Mouse (Mus musculus) forebrain, postnatal 0 days (tissue): ENCODE results near the gene Cfap99. TPM values are rescaled to one million over a fixed set of nuclear protein-coding genes. Genes with fewer than 3 reads are reported as not detected.

Experiments used
- ATAC-seq: fragments of 200-750 bp; cut with Nextera tagmentation; 2 replicates; pipeline ENCODE4 v1.8.0; 2017; ENCODE audit warnings: mild to moderate bottlenecking, moderate library complexity
- DNase-seq: peaks from one replicate; pipeline ENCODE4 v3.0.0-alpha.2; 2015
- H3K27ac ChIP-seq: fragments of 300-500 bp; sonication (generic); 2 replicates; pipeline ENCODE4 v1.5.1; 2014; ENCODE audit warnings: low read depth, mild to moderate bottlenecking, antibody characterized with exemption, low read length, moderate library complexity, mixed read lengths
- H3K27me3 ChIP-seq: fragments of 300-500 bp; sonication (generic); 2 replicates; pipeline ENCODE4 v1.6.1; 2014; ENCODE audit warnings: mild to moderate bottlenecking, low read length, mixed read lengths; ENCODE audit not compliant: insufficient read depth
- H3K36me3 ChIP-seq: fragments of 300-500 bp; sonication (generic); 2 replicates; pipeline ENCODE4 v1.6.1; 2014; ENCODE audit warnings: mild to moderate bottlenecking, moderate library complexity; ENCODE audit not compliant: insufficient read depth
- H3K4me1 ChIP-seq: fragments of 300-500 bp; sonication (generic); 2 replicates; pipeline ENCODE4 v1.6.1; 2014; ENCODE audit warnings: antibody characterized with exemption; ENCODE audit not compliant: insufficient read depth
- H3K4me2 ChIP-seq: fragments of 300-500 bp; sonication (generic); 2 replicates; pipeline ENCODE4 v1.6.1; 2014; ENCODE audit warnings: low read depth, mild to moderate bottlenecking, moderate library complexity
- H3K4me3 ChIP-seq: fragments of 300-500 bp; sonication (generic); 2 replicates; pipeline ENCODE4 v1.5.1; 2014; ENCODE audit warnings: low read depth, low read length, mixed read lengths
- H3K9ac ChIP-seq: fragments of 300-500 bp; sonication (generic); 2 replicates; pipeline ENCODE4 v1.6.1; 2014; ENCODE audit warnings: mild to moderate bottlenecking
- H3K9me3 ChIP-seq: fragments of 300-500 bp; sonication (generic); 2 replicates; pipeline ENCODE4 v1.6.1; 2016; ENCODE audit warnings: low read length
- CTCF ChIP-seq: sonication (generic); IDR thresholded peaks from 2 replicates; pipeline ENCODE4 v1.5.1; 2016; ENCODE audit warnings: antibody characterized with exemption, control low read depth, low read depth
- WGBS: fragments of 180-500 bp; shearing (Covaris S2); extraction: QIAGEN DNeasy Blood & Tissue Kit; methylation state at CpG from one replicate; pipeline ENCODE4 v1.1.7; 2014; 5-methylcytosine and 5-hydroxymethylcytosine counted together
- polyA plus RNA-seq: library from polyadenylated mRNA; unstranded; fragments of >200 nt; fragmentation: Nextera tagmentation; extraction: Ambion mirVana; gene quantifications from 2 replicates; pipeline ENCODE4 v1.2.1, GENCODE M21; 2015
- total RNA-seq: library from RNA; depleted of rRNA; stranded (reverse); fragments of >200 nt; gene quantifications from 2 replicates; pipeline ENCODE4 v1.2.3, GENCODE M21; 2014; rRNA removed

Cfap99 gene
- total and polyA plus RNA-seq, 2 experiments from 2014 or later, result 0.23 to 0.24 TPM

DNA sequence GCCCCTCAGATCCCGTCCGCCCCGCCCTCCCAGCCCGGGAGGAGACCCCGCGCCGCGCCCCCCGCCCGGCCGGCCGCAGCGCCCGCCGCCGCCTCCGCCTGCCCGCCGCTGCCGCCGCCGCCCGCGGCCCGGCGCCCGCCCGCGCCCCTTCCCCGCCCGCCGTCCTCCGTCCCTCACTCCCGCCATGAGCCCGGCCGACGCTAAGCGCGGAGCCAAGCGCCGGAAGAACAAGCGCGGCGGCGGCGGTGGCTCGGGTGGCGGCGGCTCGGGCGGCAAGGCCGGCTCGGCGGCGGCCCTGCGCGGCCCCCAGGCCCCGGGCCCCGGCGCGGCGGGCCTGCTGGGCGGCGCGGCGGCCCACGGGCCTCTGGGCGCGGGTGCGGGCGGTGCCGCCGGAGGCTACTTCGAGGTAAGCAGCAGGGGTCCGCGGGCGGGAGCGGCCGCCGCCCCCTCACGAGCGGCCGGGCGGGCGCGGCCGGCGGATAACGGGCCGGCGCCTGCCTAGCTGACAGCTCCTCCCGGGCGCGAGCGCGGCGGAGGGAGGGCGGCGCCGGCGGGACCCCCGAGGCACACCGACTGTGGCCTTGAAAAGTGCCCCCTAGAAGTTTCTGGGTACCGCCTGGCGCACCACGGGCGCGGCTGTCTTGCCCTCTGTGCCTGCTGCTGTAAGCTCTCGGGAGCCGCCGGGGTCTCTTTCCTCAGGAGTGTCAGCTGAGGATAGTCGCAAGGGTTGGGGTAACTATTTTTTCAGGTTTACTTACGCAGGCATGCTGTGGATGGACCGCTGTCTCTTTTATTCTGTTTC, 81.8 kb downstream of the Cfap99 start:
- Histone ChIP-seq H3K4me1 (peaks cover 7% of the 10 kb centered on the region; the same call in 1 of the 2 replicates), H3K27ac (peak overlapping the region; percentile 93), H3K4me3 (peak overlapping the region; percentile 93), H3K27me3 (no peaks in the 10 kb centered on the region), H3K36me3 (no peaks in the 10 kb centered on the region), H3K9ac (peak overlapping the region; percentile 88), H3K9me3 (no peaks in the 10 kb centered on the region), H3K4me2 (peak overlapping the region; percentile 51)
- 0% methylated on average over 48 of the region's 114 CpGs for WGBS
- TF ChIP-seq CTCF, result no peak
- ATAC-seq, result no peak; the same call in 1 of the 2 replicates
- peak; percentile 38 for DNase-seq

DNA sequence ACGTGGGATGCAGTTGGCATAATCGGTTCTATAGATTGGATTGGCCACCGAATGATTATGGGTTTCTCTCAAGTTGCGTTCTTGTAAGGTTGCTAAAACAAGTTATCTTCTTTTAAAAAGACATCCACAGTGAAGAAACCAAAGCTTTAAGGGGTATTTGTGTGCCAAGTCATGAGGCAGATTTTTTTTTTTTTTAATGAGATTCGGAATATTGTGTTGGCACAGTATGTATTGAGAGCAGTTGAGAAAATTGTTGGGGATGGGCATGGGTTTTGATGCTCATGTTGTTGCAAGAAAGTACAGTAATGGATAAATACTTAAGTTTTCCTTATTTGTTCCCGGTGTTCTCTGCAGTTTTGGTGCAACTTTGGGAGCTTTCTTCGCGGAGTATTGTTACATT, 82.4 kb downstream of the Cfap99 start:
- Histone ChIP-seq H3K9ac (peak overlapping the region; percentile 88; the same call in 1 of the 2 replicates), H3K27ac (no peak overlapping the region)

DNA sequence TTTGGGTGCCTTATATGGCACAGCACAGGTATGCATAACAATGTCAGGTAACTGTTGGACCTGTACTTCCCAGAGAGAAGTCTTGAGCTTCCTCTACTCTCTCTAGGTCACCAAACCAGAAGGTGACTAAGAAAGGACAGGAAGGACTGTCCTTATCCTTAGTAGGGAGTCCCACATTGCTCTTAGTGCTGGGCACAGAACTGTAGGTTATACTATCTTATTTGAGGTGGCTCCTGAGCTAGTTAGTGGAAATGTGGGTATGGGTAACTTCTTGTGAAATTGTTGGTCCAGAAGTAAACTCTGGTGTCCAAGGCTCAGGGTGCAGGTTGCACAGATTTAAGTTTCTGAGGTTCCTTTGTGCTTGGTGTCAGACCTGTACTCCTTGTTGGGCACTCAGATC, 83.7 kb downstream of the Cfap99 start:
- no peak for DNase-seq
- Histone ChIP-seq H3K9me3 (no peaks in the 10 kb centered on the region), H3K4me2 (no peak overlapping the region), H3K27ac (no peak overlapping the region), H3K4me1 (peaks cover 7% of the 10 kb centered on the region; the same call in 1 of the 2 replicates), H3K27me3 (no peaks in the 10 kb centered on the region), H3K36me3 (no peaks in the 10 kb centered on the region), H3K4me3 (no peak overlapping the region), H3K9ac (no peak overlapping the region)
- no peak for ATAC-seq
- TF ChIP-seq CTCF, result no peak

More for the DNA sequence above, 82.4 kb downstream of the Cfap99 start:
- no peaks in the 10 kb centered on the region for H3K27me3 ChIP-seq
- no peaks in the 10 kb centered on the region for H3K9me3 ChIP-seq
- H3K4me3 ChIP-seq, result peak overlapping the region; percentile 93
- 19% methylated on average over 8 of the region's 8 CpGs for WGBS
- peaks cover 7% of the 10 kb centered on the region; the same call in 1 of the 2 replicates for H3K4me1 ChIP-seq
- peak overlapping the region; percentile 51 for H3K4me2 ChIP-seq
- no peak for TF ChIP-seq CTCF
- no peak for ATAC-seq
- DNase-seq, result no peak
- H3K36me3 ChIP-seq, result no peaks in the 10 kb centered on the region

DNA sequence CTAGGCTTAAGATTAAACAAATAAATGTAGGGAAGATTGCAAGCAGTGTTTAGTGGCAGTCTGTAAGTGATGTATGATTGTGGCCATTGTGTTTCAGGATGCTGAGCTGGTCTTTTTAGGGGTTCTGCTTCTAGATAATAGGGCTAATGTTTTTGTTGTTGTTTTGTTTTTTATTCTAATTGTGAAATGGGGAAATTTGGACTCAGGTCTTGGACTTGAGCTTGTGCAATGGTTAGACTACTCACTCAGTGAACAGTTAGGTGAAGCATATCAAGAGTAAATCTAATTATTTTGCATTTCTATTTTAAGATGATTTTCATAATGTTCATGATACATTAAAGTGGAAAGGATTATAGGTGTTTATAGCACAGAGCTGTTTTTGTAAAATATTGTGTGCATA, 84.1 kb downstream of the Cfap99 start:
- Histone ChIP-seq H3K27me3 (no peaks in the 10 kb centered on the region), H3K36me3 (no peaks in the 10 kb centered on the region), H3K4me2 (no peak overlapping the region), H3K27ac (no peak overlapping the region), H3K4me1 (peaks cover 7% of the 10 kb centered on the region; the same call in 1 of the 2 replicates), H3K9me3 (no peaks in the 10 kb centered on the region), H3K4me3 (no peak overlapping the region), H3K9ac (no peak overlapping the region)
- no peak for DNase-seq
- no peak for ATAC-seq
- no peak for TF ChIP-seq CTCF

Other genes starting within 250 kb of the Cfap99 start
- 0.05 and 0.15 TPM in 2 replicates for gene Poln, start 119.2 kb upstream of the Cfap99 start, total RNA-seq
- gene Poln, start 119.2 kb upstream of the Cfap99 start, polyA plus RNA-seq, result 0.13 and 0.48 TPM in 2 replicates
- 6.0 and 11.4 TPM in 2 replicates for gene Haus3, start 119.1 kb upstream of the Cfap99 start, total RNA-seq
- gene Haus3, start 119.1 kb upstream of the Cfap99 start, polyA plus RNA-seq, result 7.9 and 9.1 TPM in 2 replicates
- 75.9 and 88.9 TPM in 2 replicates for gene Mxd4, start 100.9 kb upstream of the Cfap99 start, total RNA-seq
- 18.1 and 23.7 TPM in 2 replicates for gene Mxd4, start 100.9 kb upstream of the Cfap99 start, polyA plus RNA-seq
- 12.2 and 14.2 TPM in 2 replicates for gene Zfyve28, start 151 bp upstream of the Cfap99 start, total RNA-seq
- gene Zfyve28, start 151 bp upstream of the Cfap99 start, polyA plus RNA-seq, result 3.6 and 4.0 TPM in 2 replicates
- 116 and 122 TPM in 2 replicates for gene Rnf4, start 47.7 kb downstream of the Cfap99 start, total RNA-seq
- gene Rnf4, start 47.7 kb downstream of the Cfap99 start, polyA plus RNA-seq, result 122 and 129 TPM in 2 replicates
- gene Fam193a, start 81.3 kb downstream of the Cfap99 start, total RNA-seq, result 39.9 and 44.5 TPM in 2 replicates
- 6.0 and 9.8 TPM in 2 replicates for gene Fam193a, start 81.3 kb downstream of the Cfap99 start, polyA plus RNA-seq
- gene Tnip2, start 225.4 kb downstream of the Cfap99 start, total RNA-seq, result 7.2 and 9.7 TPM in 2 replicates
- gene Tnip2, start 225.4 kb downstream of the Cfap99 start, polyA plus RNA-seq, result 4.9 and 9.4 TPM in 2 replicates
- 37.6 and 43.7 TPM in 2 replicates for gene Sh3bp2, start 237.2 kb downstream of the Cfap99 start, total RNA-seq
- 21.5 and 21.8 TPM in 2 replicates for gene Sh3bp2, start 237.2 kb downstream of the Cfap99 start, polyA plus RNA-seq